Mouse (Mus musculus) small intestine, adult 2 months (tissue): ENCODE results near the gene Map3k3.
"Not testable (repeated sequence)": the region's sequence is repeated elsewhere in the genome, so short reads cannot be mapped to it uniquely, and the experiment has no call there.

Source experiments
- CTCF ChIP-seq: fragments of 200-500 bp; IDR thresholded peaks from 2 replicates; pipeline ENCODE4 v1.5.1; 2012; ENCODE audit warnings: low read depth, mild to moderate bottlenecking, control low read depth, inconsistent platforms, low read length, moderate library complexity, mixed read lengths; ENCODE audit not compliant: insufficient replicate concordance, insufficient read length; ENCODE audit errors: extremely low read depth
- POLR2A ChIP-seq: fragments of 200-500 bp; IDR thresholded peaks from 2 replicates; pipeline ENCODE4 v1.6.1; 2012; ENCODE audit warnings: low read depth, mild to moderate bottlenecking, control low read depth, inconsistent platforms, low read length, moderate library complexity

GRCm38 (mm10) chr11:106199997-106200396 is 115.6 kb downstream of the Map3k3 start:
- TF ChIP-seq CTCF, POLR2A: not testable (repeated sequence)
